Comparison of ENCODE assay signal across 11 mouse cellular contexts in the genomic region with DNA sequence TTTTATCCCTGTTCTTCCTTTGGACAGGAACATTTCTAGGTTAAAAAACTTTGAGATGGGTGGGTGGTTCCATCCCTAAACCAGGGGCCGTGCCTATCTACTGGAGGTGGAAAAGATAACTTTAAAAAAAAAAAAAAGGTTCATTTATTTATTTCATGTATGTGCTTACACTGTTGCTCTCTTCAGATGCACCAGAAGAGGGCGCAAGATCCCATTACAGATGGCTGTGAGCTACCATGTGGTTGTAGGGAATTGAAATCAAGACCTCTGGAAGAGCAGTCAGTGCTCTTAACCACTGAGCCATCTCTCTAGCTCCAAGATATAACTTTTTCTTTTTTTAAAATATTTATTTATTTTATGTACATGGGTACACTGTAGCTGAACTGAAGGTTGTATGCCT. TPM values are rescaled to one million over a fixed set of nuclear protein-coding genes. Genes with fewer than 3 reads are reported as not detected.
A peak's percentile ranks its signal among the peaks of the same experiment; 100 is the strongest.
DNase-seq lines count a peak whose midpoint lies in the region; ATAC-seq and TF ChIP-seq lines count a peak whose summit lies in the region.
"Had no signal": no experiment of that assay in that cellular context is flagged by ENCODE, and none has a peak within 500 bp of the region (broad histone marks: within the 10 kb centered on the region; RNA-seq: fewer than 3 reads in every experiment).

No protein-coding gene starts in this region.

- DNase-seq in thymus, postnatal 0 days (ENCODE audit: low spot score), result peak; percentile 3
- no peak for DNase-seq in thymus, postnatal 36 days
- DNase-seq in ZHBTc4 (ENCODE audit: low read depth, low spot score), result peak; percentile 65
- no peak for DNase-seq in right cerebral cortex, postnatal 4 days
- DNase-seq in left cerebral cortex, adult 18-20 months (ENCODE audit: low spot score in 2 of 2), result no peak
- DNase-seq: cerebellum, postnatal 36 days; kidney, adult 8-10 months; right cerebral cortex, adult 18-20 months had no signal

- 22% methylated on average over 2 of the region's 2 CpGs for WGBS in intestine, postnatal 0 days
- 29% methylated on average over 2 of the region's 2 CpGs for WGBS in intestine, embryonic 15.5 days

- ATAC-seq in intestine, postnatal 0 days, result no peak
- no peak for ATAC-seq in intestine, embryonic 15.5 days

- no peak overlapping the region for H3K4me2 ChIP-seq in intestine, postnatal 0 days (replicated peaks; ENCODE audit: low read depth)
- H3K4me2 ChIP-seq in intestine, embryonic 15.5 days (replicated peaks), result no peak overlapping the region

- no peaks in the 10 kb centered on the region for H3K9me3 ChIP-seq in intestine, postnatal 0 days (ENCODE audit: control insufficient read depth)
- H3K9me3 ChIP-seq in intestine, embryonic 15.5 days, result no peaks in the 10 kb centered on the region

- no peak overlapping the region for H3K4me3 ChIP-seq in intestine, postnatal 0 days (ENCODE audit: low read depth, low read length)
- H3K4me3 ChIP-seq in intestine, embryonic 15.5 days (replicated peaks), result no peak overlapping the region
- H3K4me3 ChIP-seq: myocyte had no signal

- H3K27ac ChIP-seq in intestine, postnatal 0 days (ENCODE audit: low read depth, low read length), result no peak overlapping the region
- H3K27ac ChIP-seq in intestine, embryonic 15.5 days, result no peak overlapping the region

- H3K4me1 ChIP-seq in intestine, postnatal 0 days (replicated peaks; ENCODE audit: control insufficient read depth, insufficient read depth, low read length), result no peaks in the 10 kb centered on the region
- H3K4me1 ChIP-seq in intestine, embryonic 15.5 days (replicated peaks), result no peaks in the 10 kb centered on the region

- TF ChIP-seq CTCF in intestine, postnatal 0 days (IDR thresholded peaks at IDR 0.05; ENCODE audit: low read depth), result peak; percentile 47

- no peaks in the 10 kb centered on the region for H3K36me3 ChIP-seq in intestine, postnatal 0 days (ENCODE audit: control insufficient read depth, insufficient read depth)
- H3K36me3 ChIP-seq in intestine, embryonic 15.5 days, result no peaks in the 10 kb centered on the region

- no peak overlapping the region for H3K9ac ChIP-seq in intestine, postnatal 0 days (ENCODE audit: low read depth, low read length)
- no peak overlapping the region for H3K9ac ChIP-seq in intestine, embryonic 15.5 days

- no peaks in the 10 kb centered on the region for H3K27me3 ChIP-seq in intestine, postnatal 0 days (replicated peaks; ENCODE audit: control insufficient read depth, insufficient read depth, low read length)
- no peaks in the 10 kb centered on the region for H3K27me3 ChIP-seq in intestine, embryonic 15.5 days (replicated peaks)

RNA-seq across cellular contexts. Expression of a gene that starts 54.1 kb away (rescaled TPM):
- polyA plus RNA-seq in intestine, postnatal 0 days (2015; fragmentation: Nextera tagmentation; extraction: Ambion mirVana), result 12.9 and 13.3 TPM in 2 replicates
- polyA plus RNA-seq in intestine, embryonic 15.5 days (2015; fragmentation: Nextera tagmentation; extraction: Ambion mirVana), result 26.2 and 28.0 TPM in 2 replicates
- polyA plus RNA-seq in thymus, postnatal 0 days (2015; fragmentation: Nextera tagmentation; extraction: Ambion mirVana), result 23.8 and 25.4 TPM in 2 replicates
- 100 to 1,000 TPM; 210 to 212 TPM for total RNA-seq in left cerebral cortex, adult 18-20 months (2021)

Comparison
In these comparisons a context has a peak if more than half of its experiments do, and no peak if none do; other contexts are left out.
1. DNase-seq: peak in thymus, postnatal 0 days (single experiment) and ZHBTc4 (single experiment); none in thymus, postnatal 36 days (0 of 2), right cerebral cortex, postnatal 4 days (single experiment) and left cerebral cortex, adult 18-20 months (0 of 2).